Mouse (Mus musculus) limb, embryonic 13.5 days (tissue): Measurements from ENCODE around the gene Efcab9. TPM values are rescaled to one million over a fixed set of nuclear protein-coding genes. Genes with fewer than 3 reads are reported as not detected.

Experiments
- ATAC-seq: fragments of 200-750 bp; cut with Nextera tagmentation; 2 replicates; pipeline ENCODE4 v1.8.0; 2017; ENCODE audit warnings: low read depth, moderate number of reproducible peaks, moderate TSS enrichment; ENCODE audit not compliant: low FRiP score
- H3K27ac ChIP-seq: fragments of 300-500 bp; sonication (generic); 2 replicates; pipeline ENCODE4 v1.5.1; 2015; ENCODE audit warnings: inconsistent platforms, mild to moderate bottlenecking, moderate library complexity
- H3K27me3 ChIP-seq: fragments of 300-500 bp; sonication (generic); 2 replicates; pipeline ENCODE4 v1.6.1; 2015; ENCODE audit warnings: mild to moderate bottlenecking, inconsistent platforms
- H3K36me3 ChIP-seq: fragments of 300-500 bp; sonication (generic); 2 replicates; pipeline ENCODE4 v1.6.1; 2015; ENCODE audit warnings: inconsistent platforms, mild to moderate bottlenecking, moderate library complexity
- H3K4me1 ChIP-seq: fragments of 300-500 bp; sonication (generic); 2 replicates; pipeline ENCODE4 v1.6.1; 2015; ENCODE audit warnings: inconsistent platforms
- H3K4me2 ChIP-seq: fragments of 300-500 bp; sonication (generic); replicated peaks from 2 replicates; pipeline ENCODE4 v1.6.1; 2015; ENCODE audit warnings: inconsistent platforms, mild to moderate bottlenecking, moderate library complexity
- H3K4me3 ChIP-seq: fragments of 300-500 bp; sonication (generic); 2 replicates; pipeline ENCODE4 v1.5.1; 2015; ENCODE audit warnings: moderate library complexity, mild to moderate bottlenecking, inconsistent platforms
- H3K9ac ChIP-seq: fragments of 300-500 bp; sonication (generic); 2 replicates; pipeline ENCODE4 v1.6.1; 2015; ENCODE audit warnings: mild to moderate bottlenecking, inconsistent platforms
- H3K9me3 ChIP-seq: fragments of 300-500 bp; sonication (generic); 2 replicates; pipeline ENCODE4 v1.6.1; 2016; ENCODE audit warnings: inconsistent platforms
- WGBS: fragments of 180-500 bp; shearing (Covaris S2); methylation state at CpG from one replicate; pipeline ENCODE4 v1.1.7; 2015; 5-methylcytosine and 5-hydroxymethylcytosine counted together
- polyA plus RNA-seq: library from polyadenylated mRNA; unstranded; fragments of >200 nt; fragmentation: Nextera tagmentation; extraction: Ambion mirVana; gene quantifications from 2 replicates; pipeline ENCODE4 v1.2.1, GENCODE M21; 2015

The Efcab9 gene
- polyA plus RNA-seq, 1 experiment from 2014 or later = 0.45 TPM

GRCm38 (mm10) chr11:32499931-32500330 is 31.9 kb downstream of the Efcab9 start:
- Histone ChIP-seq H3K36me3 (peaks cover 30% of the 10 kb centered on the region), H3K4me2 (no peak overlapping the region), H3K27ac (no peak overlapping the region), H3K4me1 (peaks cover 9% of the 10 kb centered on the region; the same call in 1 of the 2 replicates), H3K9ac (no peak overlapping the region), H3K9me3 (no peaks in the 10 kb centered on the region), H3K4me3 (no peak overlapping the region), H3K27me3 (no peaks in the 10 kb centered on the region)
- ATAC-seq = no peak
- WGBS = 87% methylated on average over 4 of the region's 4 CpGs

GRCm38 (mm10) chr11:32498757-32499535 is 32.9 kb downstream of the Efcab9 start:
- H3K27me3 ChIP-seq = no peaks in the 10 kb centered on the region
- H3K9me3 ChIP-seq = no peaks in the 10 kb centered on the region
- peaks cover 28% of the 10 kb centered on the region for H3K36me3 ChIP-seq
- H3K4me1 ChIP-seq = peaks cover 9% of the 10 kb centered on the region; the same call in 1 of the 2 replicates
- H3K4me3 ChIP-seq = no peak overlapping the region
- H3K4me2 ChIP-seq = no peak overlapping the region
- ATAC-seq = no peak
- no peak overlapping the region for H3K27ac ChIP-seq
- WGBS = 88% methylated on average over 7 of the region's 7 CpGs
- H3K9ac ChIP-seq = no peak overlapping the region

GRCm38 (mm10) chr11:32495283-32495682 is 36.6 kb downstream of the Efcab9 start:
- H3K9me3 ChIP-seq = no peaks in the 10 kb centered on the region
- H3K27me3 ChIP-seq = no peaks in the 10 kb centered on the region
- H3K4me3 ChIP-seq = no peak overlapping the region
- H3K27ac ChIP-seq = no peak overlapping the region
- H3K4me1 ChIP-seq = peaks cover 21% of the 10 kb centered on the region
- H3K4me2 ChIP-seq = no peak overlapping the region
- ATAC-seq = no peak
- peaks cover 6% of the 10 kb centered on the region for H3K36me3 ChIP-seq
- no peak overlapping the region for H3K9ac ChIP-seq
- WGBS = 93% methylated on average over 2 of the region's 2 CpGs

GRCm38 (mm10) chr11:32493312-32493711 is 38.6 kb downstream of the Efcab9 start:
- no peak for ATAC-seq
- no peak overlapping the region for H3K4me2 ChIP-seq
- H3K36me3 ChIP-seq = no peaks in the 10 kb centered on the region
- H3K9ac ChIP-seq = no peak overlapping the region
- H3K27me3 ChIP-seq = no peaks in the 10 kb centered on the region
- no peaks in the 10 kb centered on the region for H3K9me3 ChIP-seq
- H3K27ac ChIP-seq = no peak overlapping the region
- H3K4me3 ChIP-seq = no peak overlapping the region
- H3K4me1 ChIP-seq = peaks cover 32% of the 10 kb centered on the region

GRCm38 (mm10) chr11:32491079-32491478 is 40.8 kb downstream of the Efcab9 start:
- Histone ChIP-seq H3K9me3 (no peaks in the 10 kb centered on the region), H3K27me3 (no peaks in the 10 kb centered on the region), H3K27ac (no peak overlapping the region), H3K4me3 (no peak overlapping the region), H3K4me1 (peaks cover 31% of the 10 kb centered on the region), H3K4me2 (no peak overlapping the region), H3K36me3 (peaks cover 5% of the 10 kb centered on the region), H3K9ac (no peak overlapping the region)
- 97% methylated on average over 2 of the region's 2 CpGs for WGBS
- ATAC-seq = no peak

- H3K4me3 ChIP-seq = no peak overlapping the region
- no peaks in the 10 kb centered on the region for H3K9me3 ChIP-seq
- H3K4me1 ChIP-seq = peaks cover 31% of the 10 kb centered on the region
- peaks cover 5% of the 10 kb centered on the region for H3K36me3 ChIP-seq
- no peak overlapping the region for H3K9ac ChIP-seq
- no peak for ATAC-seq
- no peaks in the 10 kb centered on the region for H3K27me3 ChIP-seq
- H3K4me2 ChIP-seq = no peak overlapping the region
- WGBS = 77% methylated on average over 5 of the region's 5 CpGs
- H3K27ac ChIP-seq = no peak overlapping the region
These were observed 42.8 kb downstream of the Efcab9 start for GRCm38 (mm10) chr11:32488808-32489670.

- ATAC-seq = no peak
- Histone ChIP-seq H3K27me3 (no peaks in the 10 kb centered on the region), H3K27ac (no peak overlapping the region)
These were observed 43.5 kb downstream of the Efcab9 start for GRCm38 (mm10) chr11:32488344-32488743.

GRCm38 (mm10) chr11:32487501-32487900 is 44.4 kb downstream of the Efcab9 start:
- Histone ChIP-seq H3K9me3 (no peaks in the 10 kb centered on the region), H3K27me3 (no peaks in the 10 kb centered on the region), H3K9ac (no peak overlapping the region), H3K36me3 (peaks cover 5% of the 10 kb centered on the region), H3K4me2 (no peak overlapping the region), H3K4me3 (no peak overlapping the region), H3K27ac (no peak overlapping the region), H3K4me1 (peaks cover 26% of the 10 kb centered on the region)
- ATAC-seq = no peak
- 90% methylated on average over 3 of the region's 3 CpGs for WGBS

More at GRCm38 (mm10) chr11:32488344-32488743, 43.5 kb downstream of the Efcab9 start:
- Histone ChIP-seq H3K9ac (no peak overlapping the region), H3K9me3 (no peaks in the 10 kb centered on the region), H3K36me3 (peaks cover 5% of the 10 kb centered on the region), H3K4me3 (no peak overlapping the region), H3K4me2 (no peak overlapping the region), H3K4me1 (peaks cover 26% of the 10 kb centered on the region)

GRCm38 (mm10) chr11:32486621-32487020 is 45.3 kb downstream of the Efcab9 start:
- Histone ChIP-seq H3K27me3 (no peaks in the 10 kb centered on the region), H3K9ac (no peak overlapping the region), H3K27ac (no peak overlapping the region), H3K4me1 (peaks cover 35% of the 10 kb centered on the region), H3K4me3 (no peak overlapping the region), H3K9me3 (no peaks in the 10 kb centered on the region), H3K36me3 (peaks cover 5% of the 10 kb centered on the region), H3K4me2 (no peak overlapping the region)
- WGBS = 44% methylated on average over 3 of the region's 3 CpGs
- no peak for ATAC-seq

- no peak overlapping the region for H3K9ac ChIP-seq
- H3K9me3 ChIP-seq = no peaks in the 10 kb centered on the region
- H3K27ac ChIP-seq = no peak overlapping the region
- no peak for ATAC-seq
- H3K4me1 ChIP-seq = peaks cover 33% of the 10 kb centered on the region
- no peaks in the 10 kb centered on the region for H3K27me3 ChIP-seq
- no peak overlapping the region for H3K4me2 ChIP-seq
- H3K36me3 ChIP-seq = peaks cover 5% of the 10 kb centered on the region
- WGBS = 76% methylated on average over 3 of the region's 3 CpGs
- H3K4me3 ChIP-seq = no peak overlapping the region
These were observed 46.6 kb downstream of the Efcab9 start for GRCm38 (mm10) chr11:32485290-32485689.

- WGBS = 81% methylated on average over 2 of the region's 2 CpGs
- H3K9ac ChIP-seq = no peak overlapping the region
- H3K4me3 ChIP-seq = no peak overlapping the region
- H3K27ac ChIP-seq = no peak overlapping the region
- no peak overlapping the region for H3K4me2 ChIP-seq
- H3K4me1 ChIP-seq = peaks cover 18% of the 10 kb centered on the region
- no peaks in the 10 kb centered on the region for H3K36me3 ChIP-seq
- no peak for ATAC-seq
- no peaks in the 10 kb centered on the region for H3K9me3 ChIP-seq
- no peaks in the 10 kb centered on the region for H3K27me3 ChIP-seq
These were observed 50.4 kb downstream of the Efcab9 start for GRCm38 (mm10) chr11:32481525-32481924.

- Histone ChIP-seq H3K4me1 (peaks cover 13% of the 10 kb centered on the region; the same call in 1 of the 2 replicates), H3K4me2 (no peak overlapping the region), H3K9me3 (no peaks in the 10 kb centered on the region), H3K36me3 (no peaks in the 10 kb centered on the region), H3K4me3 (no peak overlapping the region), H3K27ac (no peak overlapping the region), H3K9ac (no peak overlapping the region), H3K27me3 (no peaks in the 10 kb centered on the region)
- WGBS = 79% methylated on average over 5 of the region's 5 CpGs
- no peak for ATAC-seq
These were observed 56.2 kb downstream of the Efcab9 start for GRCm38 (mm10) chr11:32475487-32476236.
